Comparison of ENCODE assay signal across 21 mouse cellular contexts in the genomic region with DNA sequence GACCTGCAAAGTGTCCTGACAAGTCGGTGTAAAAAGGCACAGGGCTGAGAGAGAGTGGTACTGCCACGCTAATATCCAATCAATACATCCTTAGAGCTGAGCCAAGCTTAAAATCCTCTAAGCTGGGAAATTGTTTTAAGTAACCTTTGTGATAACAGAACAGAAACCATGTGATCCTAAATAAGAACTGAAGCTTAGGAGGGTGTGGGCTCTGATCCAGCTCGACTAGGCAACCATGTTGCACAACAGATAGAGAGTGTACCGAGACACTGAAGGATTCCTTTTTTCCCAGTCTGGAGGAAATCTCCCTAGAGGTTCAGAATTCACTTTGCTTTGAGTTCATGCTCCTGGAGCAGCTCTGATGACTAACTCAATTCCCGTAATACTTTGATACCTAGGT. TPM values are rescaled to one million over a fixed set of nuclear protein-coding genes. Genes with fewer than 3 reads are reported as not detected.
DNase-seq lines count a peak whose midpoint lies in the region; ATAC-seq and TF ChIP-seq lines count a peak whose summit lies in the region.
"Had no signal": no experiment of that assay in that cellular context is flagged by ENCODE, and none has a peak within 500 bp of the region (broad histone marks: within the 10 kb centered on the region; RNA-seq: fewer than 3 reads in every experiment).

No protein-coding gene starts in this region.

- DNase-seq in adrenal gland, postnatal 14 days: peak; percentile 42
- no peak for DNase-seq in adrenal gland, postnatal 4 days (ENCODE audit: low spot score in 2 of 2)
- DNase-seq in layer of hippocampus, adult 9-10 months (ENCODE audit: low spot score): peak; percentile 30
- DNase-seq in layer of hippocampus, postnatal 25 days (ENCODE audit: extremely low spot score in 1 of 2, low spot score in 1 of 2): no peak
- peak; percentile 4 for DNase-seq in urinary bladder, postnatal 14 days (ENCODE audit: low spot score)
- no peak for DNase-seq in urinary bladder, postnatal 10 days (ENCODE audit: low spot score)
- no peak for DNase-seq in gastrocnemius, adult 2 months
- DNase-seq: cerebellum, adult 8-10 months; gastrocnemius, postnatal 14 days; kidney, adult 8-10 months; kidney, postnatal 25 days; left cerebral cortex, postnatal 4 days; liver, embryonic 13.5 days; thymus, postnatal 4 days had no signal

- no peak overlapping the region for H3K27ac ChIP-seq in gastrocnemius, adult 2 months
- H3K27ac ChIP-seq: embryonic facial prominence, embryonic 12.5 days; hindbrain, embryonic 12.5 days; liver, embryonic 13.5 days; midbrain, embryonic 13.5 days; neural tube, embryonic 15.5 days had no signal

- no peak for ATAC-seq in frontal cortex, adult (ENCODE audit: low TSS enrichment)
- ATAC-seq: inflammation-experienced regulatory T-cells, adult 6 months; midbrain, embryonic 13.5 days had no signal

- intact Hi-C loops in gastrocnemius, adult 2 months (cut with DNase I): no loop called here

- no peak for TF ChIP-seq CTCF in gastrocnemius, adult 2 months (IDR thresholded peaks at IDR 0.05)

- H3K4me3 ChIP-seq in gastrocnemius, adult 2 months: no peak overlapping the region
- H3K4me3 ChIP-seq: embryonic facial prominence, embryonic 12.5 days; hindbrain, embryonic 12.5 days; liver, embryonic 13.5 days; midbrain, embryonic 13.5 days; myocyte; neural tube, embryonic 15.5 days had no signal

RNA-seq across cellular contexts. Expression of a gene that starts 4.5 kb away (rescaled TPM):
- total RNA-seq in adrenal gland, postnatal 14 days (2021): 42.1 and 42.6 TPM in 2 replicates
- 10 to 100 TPM; 69.0 to 77.5 TPM for total RNA-seq in adrenal gland, postnatal 4 days (2021)
- total RNA-seq in layer of hippocampus, postnatal 25 days (2021): 100 to 1,000 TPM; 195 to 206 TPM
- total RNA-seq in gastrocnemius, adult 2 months (2021): 1 to 10 TPM; 5.7 to 7.2 TPM

Comparison
In these comparisons a context has a peak if more than half of its experiments do, and no peak if none do; other contexts are left out.
1. DNase-seq: peak in adrenal gland, postnatal 14 days (single experiment), layer of hippocampus, adult 9-10 months (single experiment) and urinary bladder, postnatal 14 days (single experiment); none in adrenal gland, postnatal 4 days (0 of 2), layer of hippocampus, postnatal 25 days (0 of 2), urinary bladder, postnatal 10 days (single experiment) and gastrocnemius, adult 2 months (single experiment).